Mouse (Mus musculus): ENCODE data around the gene Cort. TPM values are rescaled to one million over a fixed set of nuclear protein-coding genes. Genes with fewer than 3 reads are reported as not detected.

The Cort gene
- polyA plus RNA-seq, 1 experiment from 2014 or later = not detected

DNA sequence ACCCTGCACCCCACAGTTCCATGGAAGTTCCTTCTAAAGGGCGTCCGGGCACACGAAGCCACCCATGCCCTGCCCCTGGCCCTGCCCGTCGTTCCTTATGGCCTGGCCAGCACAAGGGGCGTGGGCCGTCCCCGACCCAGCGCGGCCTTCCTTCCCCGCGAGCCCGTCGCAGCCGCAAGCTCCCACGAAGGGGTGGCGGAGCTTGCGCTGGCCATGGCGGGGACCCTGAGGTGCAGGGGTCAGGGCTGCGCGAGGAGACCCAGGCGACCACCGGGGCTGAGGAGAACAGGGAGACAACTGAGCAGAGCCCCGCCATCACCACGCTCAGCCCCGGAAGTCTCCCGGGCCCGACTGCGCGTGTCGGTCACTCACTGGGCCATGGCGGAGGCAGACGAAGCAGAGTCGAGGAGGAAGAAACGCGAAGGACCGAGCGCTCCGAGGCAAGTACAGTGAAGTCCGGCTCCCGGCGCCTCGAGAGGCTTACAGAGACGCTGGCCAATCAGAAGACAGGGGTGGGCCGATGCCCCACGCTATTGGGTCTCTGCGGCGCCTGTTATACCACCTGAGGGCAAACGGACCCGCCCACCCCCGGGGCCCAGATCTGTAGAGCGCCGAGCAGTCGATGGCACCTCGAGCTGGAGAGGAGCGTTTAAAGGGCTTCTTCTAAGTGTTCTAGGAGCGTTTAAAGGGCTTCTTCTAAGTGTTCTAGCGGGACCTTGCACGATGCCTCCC, 39.8 kb upstream of the Cort start, which contains the start of gene Pgd:
Gene Pgd, minus strand, starts transcription at position 557 of the 732 bp plus-strand sequence.
- Histone ChIP-seq H3K4me2 (replicated peaks; ENCODE audit: low read depth, low read length) (peak within 1 kb of the TSS; percentile 85), H3K9ac (ENCODE audit: low read depth, low read length) (peak within 1 kb of the TSS; percentile 81), H3K27me3 (ENCODE audit: control insufficient read depth, insufficient read depth, low read length) (no peaks in the 10 kb centered on the region), H3K27ac (ENCODE audit: low read depth, low read length) (peak within 1 kb of the TSS; percentile 77), H3K9me3 (ENCODE audit: control insufficient read depth, low read length) (no peaks in the 10 kb centered on the region), H3K4me3 (ENCODE audit: low read length) (peak within 1 kb of the TSS; percentile 92), H3K36me3 (ENCODE audit: control insufficient read depth, insufficient read depth, low read length) (peaks cover 31% of the 10 kb centered on the region; the same call in 1 of the 2 replicates), H3K4me1 (ENCODE audit: control insufficient read depth, insufficient read depth, low read length) (no peaks in the 10 kb centered on the region)
- peak; percentile 99 for ATAC-seq (ENCODE audit: low FRiP score, low TSS enrichment)
- WGBS = under 1% methylated on average over 59 of the region's 59 CpGs

DNA sequence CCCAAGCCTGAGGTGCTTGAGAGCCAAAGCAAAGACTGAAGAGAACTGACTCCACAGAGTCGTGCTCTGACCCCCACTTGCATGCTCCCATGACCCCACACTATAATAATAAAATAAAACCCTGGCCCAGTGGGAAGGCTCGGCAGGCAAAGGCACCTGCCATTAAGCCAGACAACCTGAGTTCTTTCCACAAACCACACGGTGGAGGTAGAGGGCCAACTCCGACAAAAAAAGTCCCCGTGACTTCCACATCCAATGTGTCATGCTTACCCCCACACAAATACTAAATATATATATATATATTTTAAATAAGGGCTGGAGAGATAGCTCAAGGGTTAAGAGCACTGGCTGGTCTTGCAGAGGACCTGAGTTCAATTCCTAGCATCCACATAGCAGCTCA, 37.6 kb upstream of the Cort start:
- Histone ChIP-seq H3K27me3 (ENCODE audit: control insufficient read depth, insufficient read depth, low read length) (no peaks in the 10 kb centered on the region), H3K36me3 (ENCODE audit: control insufficient read depth, insufficient read depth, low read length) (peaks cover 53% of the 10 kb centered on the region), H3K4me2 (replicated peaks; ENCODE audit: low read depth, low read length) (no peak overlapping the region), H3K9ac (ENCODE audit: low read depth, low read length) (no peak overlapping the region), H3K4me3 (ENCODE audit: low read length) (no peak overlapping the region), H3K27ac (ENCODE audit: low read depth, low read length) (no peak overlapping the region), H3K9me3 (ENCODE audit: control insufficient read depth, low read length) (no peaks in the 10 kb centered on the region), H3K4me1 (ENCODE audit: control insufficient read depth, insufficient read depth, low read length) (no peaks in the 10 kb centered on the region)
- WGBS = 50% methylated on average over 5 of the region's 5 CpGs
- ATAC-seq (ENCODE audit: low FRiP score, low TSS enrichment) = no peak

DNA sequence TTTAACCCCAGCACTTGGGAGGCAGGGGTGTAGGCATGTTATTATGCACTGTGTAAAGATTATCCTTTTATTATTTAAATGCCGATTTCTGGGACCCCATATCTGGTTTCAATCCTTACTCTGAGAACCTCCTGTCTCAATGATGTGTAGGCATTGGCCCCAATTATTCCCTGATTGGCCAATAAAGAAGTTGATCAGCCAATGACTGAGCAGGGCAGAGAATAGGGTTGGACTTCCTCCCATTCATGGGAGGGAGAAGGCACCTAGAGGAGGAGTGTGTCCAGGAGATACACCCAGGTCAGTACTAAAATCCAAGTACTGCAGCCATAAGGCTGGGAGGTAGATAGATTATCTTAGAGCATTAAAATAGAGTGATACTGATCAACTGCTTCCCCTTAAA, 36.6 kb upstream of the Cort start:
- H3K9ac ChIP-seq (ENCODE audit: low read depth, low read length) = no peak overlapping the region
- no peaks in the 10 kb centered on the region for H3K27me3 ChIP-seq (ENCODE audit: control insufficient read depth, insufficient read depth, low read length)
- H3K4me2 ChIP-seq (replicated peaks; ENCODE audit: low read depth, low read length) = no peak overlapping the region
- peaks cover 62% of the 10 kb centered on the region for H3K36me3 ChIP-seq (ENCODE audit: control insufficient read depth, insufficient read depth, low read length)
- no peaks in the 10 kb centered on the region for H3K9me3 ChIP-seq (ENCODE audit: control insufficient read depth, low read length)
- H3K4me3 ChIP-seq (ENCODE audit: low read length) = no peak overlapping the region
- WGBS = 54% methylated on average over 1 of the region's 1 CpGs
- no peak overlapping the region for H3K27ac ChIP-seq (ENCODE audit: low read depth, low read length)
- no peaks in the 10 kb centered on the region for H3K4me1 ChIP-seq (ENCODE audit: control insufficient read depth, insufficient read depth, low read length)
- no peak for ATAC-seq (ENCODE audit: low FRiP score, low TSS enrichment)

DNA sequence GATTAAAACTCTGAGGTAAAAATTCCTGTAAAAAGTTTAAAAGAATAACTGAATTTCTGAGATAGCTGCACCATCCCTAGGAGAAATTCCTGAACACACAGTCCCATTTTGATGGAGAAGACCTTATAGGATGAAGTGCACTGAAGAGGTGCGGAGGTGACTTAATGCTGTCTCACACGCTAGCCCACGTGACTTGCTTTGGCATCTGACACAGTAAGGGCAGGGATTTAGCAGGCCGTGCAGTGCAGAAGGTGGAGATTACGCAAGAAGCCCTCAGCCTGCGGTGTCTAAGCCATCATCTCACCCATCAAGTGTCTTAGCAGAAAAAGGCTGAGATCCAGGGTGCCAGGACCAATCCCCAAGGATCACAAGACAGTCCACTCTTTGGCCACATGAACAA, 34.6 kb upstream of the Cort start:
- H3K36me3 ChIP-seq (ENCODE audit: control insufficient read depth, insufficient read depth, low read length) = peaks cover 83% of the 10 kb centered on the region
- no peak overlapping the region for H3K27ac ChIP-seq (ENCODE audit: low read depth, low read length)
- H3K9me3 ChIP-seq (ENCODE audit: control insufficient read depth, low read length) = no peaks in the 10 kb centered on the region
- no peaks in the 10 kb centered on the region for H3K4me1 ChIP-seq (ENCODE audit: control insufficient read depth, insufficient read depth, low read length)
- H3K9ac ChIP-seq (ENCODE audit: low read depth, low read length) = no peak overlapping the region
- no peak for ATAC-seq (ENCODE audit: low FRiP score, low TSS enrichment)
- WGBS = 97% methylated on average over 6 of the region's 6 CpGs
- H3K4me3 ChIP-seq (ENCODE audit: low read length) = no peak overlapping the region
- H3K27me3 ChIP-seq (ENCODE audit: control insufficient read depth, insufficient read depth, low read length) = no peaks in the 10 kb centered on the region
- no peak overlapping the region for H3K4me2 ChIP-seq (replicated peaks; ENCODE audit: low read depth, low read length)

DNA sequence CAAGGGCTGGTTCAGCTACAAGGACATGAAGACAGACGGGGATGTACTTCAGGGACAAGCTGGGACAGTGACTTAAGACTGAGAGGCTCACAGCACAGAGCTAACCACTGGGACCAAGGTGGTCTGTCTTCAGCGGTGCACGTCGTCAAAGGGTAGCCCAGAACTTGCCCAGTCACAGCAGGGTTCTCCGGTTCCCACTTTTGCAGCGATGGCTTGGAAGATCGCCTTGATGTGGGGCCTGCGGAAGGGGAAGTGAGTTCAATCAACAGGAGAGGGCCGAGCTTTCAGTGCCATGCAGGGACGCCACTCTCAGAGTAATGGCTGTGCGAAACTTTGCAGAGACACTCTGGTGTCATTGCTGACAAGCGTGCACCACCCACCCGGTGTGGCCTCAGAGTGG, 33.3 kb upstream of the Cort start:
- no peak overlapping the region for H3K27ac ChIP-seq (ENCODE audit: low read depth, low read length)
- peaks cover 94% of the 10 kb centered on the region for H3K36me3 ChIP-seq (ENCODE audit: control insufficient read depth, insufficient read depth, low read length)
- no peaks in the 10 kb centered on the region for H3K27me3 ChIP-seq (ENCODE audit: control insufficient read depth, insufficient read depth, low read length)
- no peak overlapping the region for H3K4me2 ChIP-seq (replicated peaks; ENCODE audit: low read depth, low read length)
- no peak for ATAC-seq (ENCODE audit: low FRiP score, low TSS enrichment)
- no peak overlapping the region for H3K9ac ChIP-seq (ENCODE audit: low read depth, low read length)
- H3K9me3 ChIP-seq (ENCODE audit: control insufficient read depth, low read length) = 0 out of 2 replicates have a peak, but pooled peaks cover 2% of the 10 kb centered on the region
- WGBS = 91% methylated on average over 13 of the region's 13 CpGs
- H3K4me1 ChIP-seq (ENCODE audit: control insufficient read depth, insufficient read depth, low read length) = no peaks in the 10 kb centered on the region
- H3K4me3 ChIP-seq (ENCODE audit: low read length) = no peak overlapping the region

DNA sequence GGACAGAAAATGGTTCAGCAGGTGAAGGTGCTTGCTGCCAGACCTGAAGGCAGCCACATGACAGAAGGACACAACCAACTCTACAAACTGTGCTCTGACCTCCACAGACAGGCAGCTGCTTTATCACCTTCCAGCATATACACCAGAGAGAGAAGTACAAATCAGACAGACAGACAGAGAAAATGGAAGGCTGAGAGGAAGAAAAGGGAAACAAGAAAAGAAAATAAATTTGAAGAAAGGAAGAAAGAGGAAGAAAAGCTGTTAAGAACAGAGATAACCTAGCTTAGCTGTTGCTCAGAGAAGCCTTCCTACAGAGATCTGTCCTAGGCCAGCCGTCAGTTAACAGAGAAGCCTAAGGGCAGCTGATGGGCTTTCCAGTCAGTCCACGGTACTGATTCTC, 32.6 kb upstream of the Cort start:
- Histone ChIP-seq H3K9me3 (ENCODE audit: control insufficient read depth, low read length) (0 out of 2 replicates have a peak, but pooled peaks cover 2% of the 10 kb centered on the region), H3K4me3 (ENCODE audit: low read length) (no peak overlapping the region), H3K4me1 (ENCODE audit: control insufficient read depth, insufficient read depth, low read length) (no peaks in the 10 kb centered on the region), H3K9ac (ENCODE audit: low read depth, low read length) (no peak overlapping the region), H3K27ac (ENCODE audit: low read depth, low read length) (no peak overlapping the region), H3K27me3 (ENCODE audit: control insufficient read depth, insufficient read depth, low read length) (no peaks in the 10 kb centered on the region), H3K36me3 (ENCODE audit: control insufficient read depth, insufficient read depth, low read length) (peaks cover 96% of the 10 kb centered on the region), H3K4me2 (replicated peaks; ENCODE audit: low read depth, low read length) (no peak overlapping the region)
- ATAC-seq (ENCODE audit: low FRiP score, low TSS enrichment) = no peak
- WGBS = 86% methylated on average over 2 of the region's 2 CpGs

DNA sequence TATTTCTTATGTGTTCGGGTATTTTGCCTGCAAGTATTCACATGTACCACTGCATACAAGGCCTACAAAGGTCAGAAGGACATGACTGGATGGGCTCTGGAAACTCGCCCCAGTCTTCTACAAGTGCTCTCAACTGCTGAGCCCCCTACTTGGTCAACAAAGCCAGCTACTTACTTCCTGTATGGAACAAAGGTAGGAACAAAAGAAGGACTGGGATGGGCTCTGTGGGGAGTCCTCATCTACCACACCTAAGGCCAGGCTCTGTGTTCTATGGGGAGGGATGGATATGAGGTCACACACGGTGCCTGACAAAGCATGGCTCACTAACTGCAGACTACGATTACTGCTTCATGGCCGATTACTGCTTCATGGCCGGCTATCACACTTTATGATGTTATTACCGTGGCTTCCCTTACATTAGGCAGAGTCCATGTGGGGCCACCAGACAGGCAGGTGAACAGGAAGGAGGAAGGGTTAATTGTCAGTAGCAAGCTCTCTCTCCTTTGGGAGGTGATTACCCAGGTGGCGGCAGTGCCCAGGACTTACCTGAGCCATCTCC, 30.9 kb upstream of the Cort start:
- Histone ChIP-seq H3K4me1 (ENCODE audit: control insufficient read depth, insufficient read depth, low read length) (no peaks in the 10 kb centered on the region), H3K9ac (ENCODE audit: low read depth, low read length) (no peak overlapping the region), H3K27me3 (ENCODE audit: control insufficient read depth, insufficient read depth, low read length) (no peaks in the 10 kb centered on the region), H3K4me3 (ENCODE audit: low read length) (no peak overlapping the region), H3K36me3 (ENCODE audit: control insufficient read depth, insufficient read depth, low read length) (peaks cover 99% of the 10 kb centered on the region), H3K9me3 (ENCODE audit: control insufficient read depth, low read length) (0 out of 2 replicates have a peak, but pooled peaks cover 2% of the 10 kb centered on the region), H3K4me2 (replicated peaks; ENCODE audit: low read depth, low read length) (no peak overlapping the region), H3K27ac (ENCODE audit: low read depth, low read length) (no peak overlapping the region)
- 78% methylated on average over 8 of the region's 8 CpGs for WGBS
- no peak for ATAC-seq (ENCODE audit: low FRiP score, low TSS enrichment)

DNA sequence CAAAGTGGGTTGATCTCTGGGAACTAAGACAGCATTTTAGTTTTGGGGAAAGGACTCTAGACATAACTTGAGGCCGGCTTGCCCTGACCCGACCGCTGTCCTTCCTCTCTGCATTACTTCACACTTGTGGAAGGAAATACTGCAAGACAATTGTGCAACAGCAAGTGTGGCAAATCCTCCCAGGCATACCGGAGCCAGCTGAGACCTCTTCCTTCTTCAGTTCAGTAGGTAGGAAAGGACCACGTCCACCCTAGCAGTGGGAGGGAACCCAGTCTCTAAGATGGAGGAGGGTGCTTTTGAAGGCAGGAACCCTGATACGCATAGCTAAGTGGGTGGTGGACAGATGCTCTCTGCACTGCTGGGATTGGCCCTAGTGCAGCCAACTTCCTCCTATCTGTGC, 29.1 kb upstream of the Cort start:
- no peaks in the 10 kb centered on the region for H3K27me3 ChIP-seq (ENCODE audit: control insufficient read depth, insufficient read depth, low read length)
- no peak for ATAC-seq (ENCODE audit: low FRiP score, low TSS enrichment)
- 0 out of 2 replicates have a peak, but pooled peaks cover 2% of the 10 kb centered on the region for H3K9me3 ChIP-seq (ENCODE audit: control insufficient read depth, low read length)
- H3K4me3 ChIP-seq (ENCODE audit: low read length) = no peak overlapping the region
- no peak overlapping the region for H3K9ac ChIP-seq (ENCODE audit: low read depth, low read length)
- no peak overlapping the region for H3K4me2 ChIP-seq (replicated peaks; ENCODE audit: low read depth, low read length)
- no peak overlapping the region for H3K27ac ChIP-seq (ENCODE audit: low read depth, low read length)
- WGBS = 89% methylated on average over 6 of the region's 6 CpGs
- H3K4me1 ChIP-seq (ENCODE audit: control insufficient read depth, insufficient read depth, low read length) = no peaks in the 10 kb centered on the region
- H3K36me3 ChIP-seq (ENCODE audit: control insufficient read depth, insufficient read depth, low read length) = peaks cover 99% of the 10 kb centered on the region

DNA sequence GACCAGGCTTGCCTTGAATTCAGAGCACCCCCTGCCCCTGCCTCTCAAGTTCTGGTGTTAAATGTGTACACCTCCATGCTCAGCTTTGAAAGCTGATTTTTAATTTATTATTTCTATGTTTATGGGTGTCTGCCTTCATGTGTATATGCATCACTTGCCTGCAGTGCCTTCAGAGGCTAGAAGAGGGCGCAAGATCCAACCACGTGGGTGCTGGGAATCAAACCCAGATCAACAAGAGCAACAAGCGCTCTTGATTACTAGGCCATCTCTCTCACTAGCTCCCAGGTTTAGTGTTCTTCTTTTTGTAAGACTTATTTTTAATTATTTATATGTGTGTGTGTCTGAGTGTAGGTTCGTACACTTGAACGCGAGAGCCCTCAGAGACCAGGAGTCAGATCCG, 28.3 kb upstream of the Cort start:
- no peak overlapping the region for H3K27ac ChIP-seq (ENCODE audit: low read depth, low read length)
- no peak overlapping the region for H3K4me3 ChIP-seq (ENCODE audit: low read length)
- H3K27me3 ChIP-seq (ENCODE audit: control insufficient read depth, insufficient read depth, low read length) = no peaks in the 10 kb centered on the region
- 0 out of 2 replicates have a peak, but pooled peaks cover under 1% of the 10 kb centered on the region for H3K4me1 ChIP-seq (ENCODE audit: control insufficient read depth, insufficient read depth, low read length)
- H3K9me3 ChIP-seq (ENCODE audit: control insufficient read depth, low read length) = 0 out of 2 replicates have a peak, but pooled peaks cover 2% of the 10 kb centered on the region
- WGBS = 97% methylated on average over 7 of the region's 7 CpGs
- H3K4me2 ChIP-seq (replicated peaks; ENCODE audit: low read depth, low read length) = no peak overlapping the region
- H3K36me3 ChIP-seq (ENCODE audit: control insufficient read depth, insufficient read depth, low read length) = peaks cover 99% of the 10 kb centered on the region
- ATAC-seq (ENCODE audit: low FRiP score, low TSS enrichment) = no peak
- no peak overlapping the region for H3K9ac ChIP-seq (ENCODE audit: low read depth, low read length)

Measured in kidney, embryonic 14.5 days (tissue).